Mouse (Mus musculus) heart, embryonic 14.5 days (tissue): ENCODE measurements at regions not wholly inside any gene's neighbourhood (a gene's known extent, or its start where the extent isn't known, plus 50 kb on each side); places are given as distances from the start of the nearest gene placed in this dataset.

ENCODE experiments used
- ATAC-seq: fragments of 200-750 bp; cut with Nextera tagmentation; 2 replicates; pipeline ENCODE4 v1.8.0; 2017; ENCODE audit warnings: low read depth, moderate TSS enrichment; ENCODE audit not compliant: insufficient number of reproducible peaks, insufficient read depth, low FRiP score
- H3K27ac ChIP-seq, 2 experiments: fragments of 200-500 bp in 1 of 2; fragments of 300-500 bp in 1 of 2; sonication (generic) in 1 of 2; replicated peaks in 1 of 2; 2 replicates each; pipeline ENCODE4 v1.5.1; 2012 to 2014; ENCODE audit warnings: low read depth in 2 of 2, low read length in 2 of 2, control low read depth in 1 of 2, mild to moderate bottlenecking in 1 of 2, mixed read lengths in 1 of 2; ENCODE audit not compliant: control insufficient read depth in 1 of 2, insufficient read depth in 1 of 2
- H3K27me3 ChIP-seq: fragments of 300-500 bp; sonication (generic); 2 replicates; pipeline ENCODE4 v1.6.1; 2014; ENCODE audit warnings: mild to moderate bottlenecking, low read length, control low read depth; ENCODE audit not compliant: control insufficient read depth, insufficient read depth
- H3K36me3 ChIP-seq: fragments of 300-500 bp; sonication (generic); 2 replicates; pipeline ENCODE4 v1.6.1; 2014; ENCODE audit warnings: mild to moderate bottlenecking, control low read depth, low read length, mixed read lengths; ENCODE audit not compliant: control insufficient read depth, insufficient read depth
- H3K4me1 ChIP-seq, 2 experiments: fragments of 200-500 bp in 1 of 2; fragments of 300-500 bp in 1 of 2; sonication (generic) in 1 of 2; 2 replicates each; pipeline ENCODE4 v1.6.1; 2012 to 2014; ENCODE audit warnings: low read length in 2 of 2, control low read depth in 1 of 2, mixed read lengths in 1 of 2; ENCODE audit not compliant: control insufficient read depth in 2 of 2, insufficient read depth in 2 of 2
- H3K4me2 ChIP-seq: fragments of 300-500 bp; sonication (generic); 2 replicates; pipeline ENCODE4 v1.6.1; 2014; ENCODE audit warnings: mild to moderate bottlenecking, low read length
- H3K4me3 ChIP-seq, 2 experiments: fragments of 200-500 bp in 1 of 2; fragments of 300-500 bp in 1 of 2; sonication (generic) in 1 of 2; 2 replicates each; pipeline ENCODE4 v1.5.1; 2012 to 2014; ENCODE audit warnings: low read length in 2 of 2, mild to moderate bottlenecking in 2 of 2, control low read depth in 1 of 2, low read depth in 1 of 2, moderate library complexity in 1 of 2; ENCODE audit not compliant: control insufficient read depth in 1 of 2, insufficient read depth in 1 of 2
- H3K9ac ChIP-seq: fragments of 300-500 bp; sonication (generic); 2 replicates; pipeline ENCODE4 v1.6.1; 2014; ENCODE audit warnings: mild to moderate bottlenecking, low read length
- H3K9me3 ChIP-seq: fragments of 300-500 bp; sonication (generic); 2 replicates; pipeline ENCODE4 v1.6.1; 2016; ENCODE audit warnings: low read length, control low read depth; ENCODE audit not compliant: control insufficient read depth
- WGBS: fragments of 180-500 bp; shearing (Covaris S2); extraction: QIAGEN DNeasy Blood & Tissue Kit; methylation state at CpG from one replicate; pipeline ENCODE4 v1.1.7; 2014; 5-methylcytosine and 5-hydroxymethylcytosine counted together

DNA sequence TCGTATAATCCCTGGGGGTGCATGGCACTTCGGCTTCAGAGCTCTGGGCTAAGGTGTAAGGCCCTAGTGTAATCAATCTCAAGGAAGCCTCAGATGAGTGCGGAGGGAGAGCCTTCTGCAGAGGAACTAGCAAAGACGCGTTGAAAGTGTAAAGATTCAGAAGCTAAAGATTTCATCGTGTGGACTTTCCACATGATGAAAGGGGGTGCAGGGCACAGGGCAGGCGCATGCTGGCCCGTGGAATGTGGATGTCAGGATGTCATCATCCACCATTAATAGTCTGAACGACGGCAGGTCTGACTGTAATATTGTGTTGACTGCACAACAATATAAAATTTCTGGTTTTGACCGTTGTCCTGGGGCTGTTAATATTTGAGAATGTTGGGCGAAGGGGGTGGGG, 85.2 kb upstream of the Ccnd2 start:
- Histone ChIP-seq H3K4me3 (no peak overlapping the region), H3K27me3 (no peaks in the 10 kb centered on the region), H3K4me2 (no peak overlapping the region), H3K36me3 (no peaks in the 10 kb centered on the region), H3K9me3 (no peaks in the 10 kb centered on the region), H3K4me1 (no peaks in the 10 kb centered on the region), H3K27ac (no peak overlapping the region), H3K9ac (no peak overlapping the region)
- no peak for ATAC-seq
- 81% methylated on average over 12 of the region's 12 CpGs for WGBS

DNA sequence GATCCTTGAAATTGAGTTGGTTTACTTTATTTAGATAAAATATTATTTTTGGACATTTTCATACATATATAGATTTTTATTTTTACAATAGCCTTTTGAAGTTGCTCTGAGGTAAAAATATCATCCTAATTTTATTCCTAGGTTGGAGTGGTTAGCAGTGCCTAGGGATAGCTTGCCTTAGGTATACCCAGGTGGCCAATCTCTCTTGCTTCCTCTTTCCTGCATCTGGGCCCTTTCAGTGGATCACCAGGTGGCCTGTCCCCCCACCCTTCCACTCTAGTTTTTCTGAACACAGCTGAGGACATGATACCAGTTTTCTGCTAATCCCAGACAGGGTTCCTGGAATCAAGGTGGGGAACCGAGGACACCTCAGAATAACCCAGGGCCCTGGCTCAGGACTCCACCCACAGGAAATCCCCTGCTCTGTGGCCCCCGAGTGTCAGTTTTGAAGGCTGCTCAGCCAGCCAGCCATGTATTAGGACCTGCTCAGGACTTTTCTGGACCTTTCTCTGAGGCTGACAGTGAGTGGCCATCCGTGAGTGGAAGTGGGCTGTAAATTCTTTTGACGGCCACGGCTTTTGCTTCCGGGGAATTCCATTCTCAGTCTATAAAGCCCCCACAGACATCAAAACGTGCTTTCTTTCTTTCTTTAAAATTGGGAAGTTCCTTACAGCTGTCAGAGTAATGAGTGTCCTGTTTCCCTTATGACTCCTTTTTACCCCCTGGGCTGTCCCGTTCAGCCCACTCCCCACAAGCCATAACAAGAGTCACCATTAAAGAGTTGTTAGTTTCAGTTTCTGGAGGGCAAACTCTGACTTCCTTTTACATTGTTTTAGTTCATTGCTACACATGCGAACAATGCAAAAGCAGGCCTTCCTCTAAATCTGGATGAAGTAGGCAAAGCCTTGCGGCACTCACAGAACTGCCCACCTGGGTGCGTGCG, 87.8 kb upstream of the Ccnd2 start:
- Histone ChIP-seq H3K9ac (no peak overlapping the region), H3K4me2 (no peak overlapping the region), H3K36me3 (no peaks in the 10 kb centered on the region), H3K4me1 (no peaks in the 10 kb centered on the region), H3K9me3 (no peaks in the 10 kb centered on the region), H3K4me3 (no peak overlapping the region), H3K27ac (no peak overlapping the region), H3K27me3 (no peaks in the 10 kb centered on the region)
- ATAC-seq = no peak
- 72% methylated on average over 12 of the region's 12 CpGs for whole genome bisulfite sequencing

DNA sequence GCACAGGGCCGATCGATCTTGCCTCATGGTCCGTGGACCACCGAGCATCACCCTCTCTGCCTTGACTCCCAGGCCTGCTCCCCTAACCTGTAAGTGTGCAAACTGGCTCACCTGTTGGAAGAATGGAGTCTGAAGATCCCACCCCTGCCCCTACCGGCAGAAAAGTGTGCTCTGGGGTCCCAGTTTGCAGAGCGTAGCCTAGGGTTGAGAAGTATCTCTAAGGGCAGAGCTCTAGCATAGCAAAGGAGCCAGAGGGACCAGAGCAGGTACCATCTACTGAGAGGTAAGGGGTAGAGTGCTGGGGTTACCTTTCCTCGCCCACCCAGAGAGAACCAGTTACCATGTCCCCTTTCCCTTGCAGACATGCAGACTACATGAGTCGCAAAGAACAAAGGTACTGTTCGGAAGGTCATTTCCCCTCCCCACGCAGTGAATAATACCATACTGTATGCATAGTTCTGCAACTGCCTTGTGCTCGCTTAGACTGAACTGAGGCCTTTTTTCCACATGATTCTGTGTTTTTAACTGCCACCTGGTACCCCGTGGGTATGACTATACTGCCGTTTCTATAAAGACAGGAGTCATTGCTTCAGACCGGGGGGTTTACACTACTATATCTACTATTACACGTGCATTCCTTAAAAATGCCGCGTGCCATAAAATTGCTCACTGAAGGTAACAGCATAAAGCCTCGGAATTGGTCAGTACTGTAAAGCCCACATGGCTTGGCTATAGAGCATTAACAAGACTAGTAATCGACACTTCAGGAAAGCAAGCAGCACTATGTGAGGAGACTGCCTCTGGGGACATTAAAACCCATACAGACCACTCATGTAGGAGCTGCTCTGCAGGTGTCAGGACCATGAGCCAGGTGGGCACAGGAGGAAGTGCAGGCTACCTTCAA, 88.7 kb upstream of the Ccnd2 start:
- Histone ChIP-seq H3K4me2 (no peak overlapping the region), H3K27ac (no peak overlapping the region), H3K36me3 (no peaks in the 10 kb centered on the region), H3K9ac (no peak overlapping the region), H3K4me3 (no peak overlapping the region), H3K9me3 (no peaks in the 10 kb centered on the region), H3K4me1 (no peaks in the 10 kb centered on the region), H3K27me3 (no peaks in the 10 kb centered on the region)
- ATAC-seq = no peak
- 88% methylated on average over 19 of the region's 19 CpGs for WGBS

DNA sequence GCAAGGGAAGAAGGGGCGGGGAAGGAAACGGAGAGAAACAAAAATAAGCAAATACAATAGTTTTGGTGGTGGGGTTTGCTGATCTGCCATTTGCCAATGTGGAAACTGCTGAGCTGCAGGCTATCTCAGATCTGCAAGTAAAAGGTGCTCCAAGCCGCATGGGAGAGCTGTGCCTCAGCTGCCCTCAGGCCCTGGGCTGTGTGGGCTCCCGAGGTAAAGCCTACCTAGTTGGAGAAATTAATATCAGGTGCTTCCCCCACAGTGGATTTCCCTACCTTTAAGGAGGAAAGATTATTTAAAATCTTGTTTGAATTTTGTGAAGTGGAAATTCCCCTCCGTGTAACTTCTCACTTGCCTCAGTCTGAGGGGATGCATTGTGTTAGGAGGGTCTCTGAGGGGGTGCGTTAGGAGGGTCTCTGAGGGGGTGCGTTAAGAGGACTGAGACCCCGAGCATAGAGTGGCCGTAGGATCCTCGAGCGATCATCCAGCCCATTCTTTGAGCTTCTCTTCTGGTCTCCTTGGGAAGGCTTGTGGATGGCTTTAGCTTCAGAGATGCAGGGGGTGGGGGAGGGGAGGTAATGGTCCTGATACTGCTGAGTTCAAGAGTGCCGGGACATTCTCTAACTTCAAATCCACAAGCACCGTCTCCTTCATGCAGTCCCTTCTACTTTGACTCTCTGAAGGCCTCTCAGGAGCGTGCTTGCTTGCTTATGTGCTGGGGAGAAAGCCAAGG, 89.9 kb upstream of the Ccnd2 start:
- H3K36me3 ChIP-seq = no peaks in the 10 kb centered on the region
- no peaks in the 10 kb centered on the region for H3K27me3 ChIP-seq
- no peak overlapping the region for H3K9ac ChIP-seq
- no peak for ATAC-seq
- H3K9me3 ChIP-seq = no peaks in the 10 kb centered on the region
- 52% methylated on average over 14 of the region's 14 CpGs for WGBS
- no peak overlapping the region for H3K4me2 ChIP-seq
- no peaks in the 10 kb centered on the region for H3K4me1 ChIP-seq
- H3K4me3 ChIP-seq = no peak overlapping the region
- no peak overlapping the region for H3K27ac ChIP-seq

DNA sequence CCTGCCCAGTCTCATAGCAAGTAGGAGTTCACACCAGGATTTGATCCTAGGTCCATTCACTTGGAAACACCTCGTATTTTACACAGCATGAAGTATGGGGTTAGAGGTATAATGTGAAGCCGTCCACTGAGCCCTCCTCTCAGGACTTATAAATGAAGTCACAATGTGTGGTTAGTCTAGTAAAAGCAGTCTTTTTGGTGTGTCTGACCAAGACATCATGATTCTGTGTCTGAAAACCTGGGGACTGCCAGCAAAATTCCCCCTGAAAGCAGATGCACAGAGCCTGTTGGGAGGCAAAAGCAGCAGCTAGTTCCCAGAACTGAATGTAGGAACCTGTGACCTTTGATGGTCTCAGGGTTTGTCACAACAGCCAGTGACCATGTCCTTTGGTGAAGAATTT, 91.0 kb upstream of the Ccnd2 start:
- Histone ChIP-seq H3K4me1 (no peaks in the 10 kb centered on the region), H3K9me3 (no peaks in the 10 kb centered on the region), H3K4me2 (no peak overlapping the region), H3K9ac (no peak overlapping the region), H3K36me3 (no peaks in the 10 kb centered on the region), H3K4me3 (no peak overlapping the region), H3K27ac (no peak overlapping the region), H3K27me3 (no peaks in the 10 kb centered on the region)
- no peak for ATAC-seq
- 84% methylated on average over 2 of the region's 2 CpGs for WGBS

DNA sequence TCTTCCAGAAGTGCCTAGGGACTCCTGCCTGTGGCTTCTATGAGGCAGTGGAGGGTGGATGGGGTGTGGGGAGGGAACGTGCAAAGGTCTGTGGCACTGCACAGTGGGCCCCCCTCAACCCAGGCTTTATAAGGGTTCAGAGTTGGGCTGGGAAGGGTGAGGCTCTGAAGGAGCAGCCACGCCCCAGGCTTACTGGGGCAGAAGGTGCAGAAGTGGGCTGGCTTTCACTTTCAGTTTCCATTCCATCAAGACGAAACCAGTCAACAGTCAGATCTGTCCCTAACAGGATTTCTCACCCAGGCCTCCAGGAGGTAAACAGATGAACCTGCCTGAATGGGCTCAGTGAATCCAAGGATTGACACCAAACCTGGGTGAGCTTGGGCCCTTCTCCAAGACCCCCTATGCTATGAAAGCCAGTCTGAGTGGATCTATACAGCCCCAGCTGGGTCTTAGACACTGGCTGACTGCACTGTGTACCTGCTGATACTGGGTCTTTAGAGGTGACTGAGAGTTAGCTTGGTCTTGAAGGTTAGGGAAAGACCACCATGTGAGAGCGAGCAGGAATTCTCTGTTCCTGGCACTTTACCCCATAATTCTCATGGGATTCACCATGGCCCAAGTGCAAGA, 93.9 kb upstream of the Ccnd2 start:
- Histone ChIP-seq H3K27me3 (no peaks in the 10 kb centered on the region), H3K4me2 (no peak overlapping the region)

DNA sequence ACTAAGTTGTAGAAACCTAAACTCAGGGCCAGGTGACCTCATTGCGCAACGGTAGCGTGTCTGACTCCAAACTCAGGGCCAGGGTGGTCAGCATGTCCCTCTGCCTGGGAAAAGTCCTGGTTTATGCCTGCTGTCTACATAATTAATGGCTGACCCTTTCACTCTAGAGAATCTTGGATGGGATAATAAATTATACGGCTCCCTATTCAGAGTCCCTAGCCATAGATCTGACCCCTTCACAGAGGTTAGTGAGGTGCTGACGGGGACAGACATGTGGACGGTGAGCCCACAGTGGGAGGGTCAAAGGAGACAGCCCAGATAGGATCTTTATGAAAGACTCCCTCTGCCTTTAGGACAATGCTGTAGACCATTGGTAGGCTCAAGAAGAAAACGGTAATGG, 94.7 kb upstream of the Ccnd2 start:
- H3K4me3 ChIP-seq = no peak overlapping the region
- peaks cover under 1 to 5% of the 10 kb centered on the region in 2 experiments for H3K4me1 ChIP-seq
- H3K9ac ChIP-seq = no peak overlapping the region
- H3K27me3 ChIP-seq = 0 out of 2 replicates have a peak, but pooled peaks cover 3% of the 10 kb centered on the region
- no peak for ATAC-seq
- H3K4me2 ChIP-seq = no peak overlapping the region
- H3K36me3 ChIP-seq = no peaks in the 10 kb centered on the region
- H3K9me3 ChIP-seq = no peaks in the 10 kb centered on the region
- WGBS = 84% methylated on average over 7 of the region's 7 CpGs
- H3K27ac ChIP-seq = no peak overlapping the region

More for the DNA sequence above, 93.9 kb upstream of the Ccnd2 start:
- Histone ChIP-seq H3K36me3 (no peaks in the 10 kb centered on the region), H3K9me3 (no peaks in the 10 kb centered on the region), H3K4me3 (no peak overlapping the region), H3K4me1 (peaks cover 0 to under 1% of the 10 kb centered on the region in 2 experiments; a peak in 2 of 4 replicates), H3K9ac (no peak overlapping the region), H3K27ac (no peak overlapping the region)
- 77% methylated on average over 4 of the region's 4 CpGs for WGBS
- no peak for ATAC-seq
